Mouse (Mus musculus): ENCODE data around the gene Ntn5. TPM values are rescaled to one million over a fixed set of nuclear protein-coding genes. Genes with fewer than 3 reads are reported as not detected.

Ntn5 gene
- polyA plus RNA-seq, 1 experiment from 2014 or later = 0.18 TPM

GRCm38 (mm10) chr7:45713881-45714520 lies 30.2 kb downstream of the Ntn5 start:
- DNase-seq (ENCODE audit: low spot score) (no peak), ATAC-seq (replicated peaks; ENCODE audit: low FRiP score, low read depth) (no peak)
- H3K4me3 ChIP-seq (replicated peaks; ENCODE audit: low read depth, low read length) = peak overlapping the region; percentile 63
- TF ChIP-seq CTCF (IDR thresholded peaks at IDR 0.05; ENCODE audit: low read depth) = no peak
- WGBS = 69% methylated on average over 6 of the region's 6 CpGs
- peak overlapping the region; percentile 72 for H3K9ac ChIP-seq (ENCODE audit: low read depth, low read length)
- peak overlapping the region; percentile 63 for H3K4me2 ChIP-seq (ENCODE audit: low read length)
- no peaks in the 10 kb centered on the region for H3K9me3 ChIP-seq (replicated peaks; ENCODE audit: low read length)
- no peaks in the 10 kb centered on the region for H3K27me3 ChIP-seq (ENCODE audit: insufficient read depth, low read length)
- H3K36me3 ChIP-seq (ENCODE audit: insufficient read depth, low read length) = peaks cover 38% of the 10 kb centered on the region
- peaks cover 13% of the 10 kb centered on the region for H3K4me1 ChIP-seq (replicated peaks; ENCODE audit: insufficient read depth, low read length)
- peak overlapping the region; percentile 83 for H3K27ac ChIP-seq

- Histone ChIP-seq H3K4me2 (ENCODE audit: low read length) (peak overlapping the region; percentile 63), H3K27me3 (ENCODE audit: insufficient read depth, low read length) (no peaks in the 10 kb centered on the region), H3K4me1 (replicated peaks; ENCODE audit: insufficient read depth, low read length) (peaks cover 20% of the 10 kb centered on the region), H3K9ac (ENCODE audit: low read depth, low read length) (peak overlapping the region; percentile 72), H3K27ac (peak overlapping the region; percentile 83), H3K9me3 (replicated peaks; ENCODE audit: low read length) (no peaks in the 10 kb centered on the region), H3K4me3 (replicated peaks; ENCODE audit: low read depth, low read length) (peak overlapping the region; percentile 63), H3K36me3 (ENCODE audit: insufficient read depth, low read length) (peaks cover 40% of the 10 kb centered on the region)
- TF ChIP-seq CTCF (IDR thresholded peaks at IDR 0.05; ENCODE audit: low read depth) = no peak
- DNase-seq (ENCODE audit: low spot score) (no peak), ATAC-seq (replicated peaks; ENCODE audit: low FRiP score, low read depth) (peak; percentile 56)
- WGBS = 5% methylated on average over 14 of the region's 14 CpGs
These were observed 30.8 kb downstream of the Ntn5 start for GRCm38 (mm10) chr7:45714630-45715089.

DNA sequence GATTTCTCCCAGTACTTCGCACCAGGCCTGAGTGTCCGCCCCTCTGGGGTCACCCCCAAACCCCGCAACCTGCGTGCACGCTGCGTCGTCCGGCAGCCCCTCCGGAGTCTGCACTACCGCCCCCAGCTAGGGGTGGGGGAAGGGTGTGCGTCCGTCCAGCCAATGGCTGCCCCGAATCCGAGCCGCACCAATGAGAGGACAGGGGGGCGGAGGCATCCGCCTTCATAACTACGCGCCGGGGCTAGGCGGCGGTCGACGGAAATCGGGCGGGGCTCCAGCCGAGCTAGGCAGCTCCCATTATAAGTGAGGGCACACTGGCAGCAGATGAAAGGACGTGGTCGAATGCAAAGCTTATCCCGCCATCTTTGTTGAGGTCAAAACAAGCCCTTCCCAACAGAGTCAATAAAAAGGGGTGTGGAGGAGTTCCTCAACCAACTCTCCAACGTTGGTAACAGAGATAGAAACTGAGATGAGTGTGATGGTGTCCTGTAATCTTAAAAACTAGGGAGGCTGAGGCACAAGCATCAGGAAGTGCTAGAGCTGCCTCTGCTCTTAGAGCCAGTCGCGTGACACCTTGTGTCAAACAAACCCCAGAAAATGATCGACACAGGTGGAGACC lies 31.4 kb downstream of the Ntn5 start, which contains the start of gene Rpl18:
Gene Rpl18, plus strand, starts transcription at position 368 of the 619 bp plus-strand sequence.
- H3K4me3 ChIP-seq (replicated peaks; ENCODE audit: low read depth, low read length) = peak within 1 kb of the TSS; percentile 63
- 7% methylated on average over 34 of the region's 34 CpGs for WGBS
- ATAC-seq (replicated peaks; ENCODE audit: low FRiP score, low read depth) (peak; percentile 87), DNase-seq (ENCODE audit: low spot score) (peak; percentile 99)
- H3K27me3 ChIP-seq (ENCODE audit: insufficient read depth, low read length) = no peaks in the 10 kb centered on the region
- H3K36me3 ChIP-seq (ENCODE audit: insufficient read depth, low read length) = peaks cover 39% of the 10 kb centered on the region
- H3K9ac ChIP-seq (ENCODE audit: low read depth, low read length) = peak within 1 kb of the TSS; percentile 72
- peak within 1 kb of the TSS; percentile 83 for H3K27ac ChIP-seq
- no peaks in the 10 kb centered on the region for H3K9me3 ChIP-seq (replicated peaks; ENCODE audit: low read length)
- H3K4me2 ChIP-seq (ENCODE audit: low read length) = peak within 1 kb of the TSS; percentile 70
- TF ChIP-seq CTCF (IDR thresholded peaks at IDR 0.05; ENCODE audit: low read depth) = no peak
- H3K4me1 ChIP-seq (replicated peaks; ENCODE audit: insufficient read depth, low read length) = peaks cover 20% of the 10 kb centered on the region

DNA sequence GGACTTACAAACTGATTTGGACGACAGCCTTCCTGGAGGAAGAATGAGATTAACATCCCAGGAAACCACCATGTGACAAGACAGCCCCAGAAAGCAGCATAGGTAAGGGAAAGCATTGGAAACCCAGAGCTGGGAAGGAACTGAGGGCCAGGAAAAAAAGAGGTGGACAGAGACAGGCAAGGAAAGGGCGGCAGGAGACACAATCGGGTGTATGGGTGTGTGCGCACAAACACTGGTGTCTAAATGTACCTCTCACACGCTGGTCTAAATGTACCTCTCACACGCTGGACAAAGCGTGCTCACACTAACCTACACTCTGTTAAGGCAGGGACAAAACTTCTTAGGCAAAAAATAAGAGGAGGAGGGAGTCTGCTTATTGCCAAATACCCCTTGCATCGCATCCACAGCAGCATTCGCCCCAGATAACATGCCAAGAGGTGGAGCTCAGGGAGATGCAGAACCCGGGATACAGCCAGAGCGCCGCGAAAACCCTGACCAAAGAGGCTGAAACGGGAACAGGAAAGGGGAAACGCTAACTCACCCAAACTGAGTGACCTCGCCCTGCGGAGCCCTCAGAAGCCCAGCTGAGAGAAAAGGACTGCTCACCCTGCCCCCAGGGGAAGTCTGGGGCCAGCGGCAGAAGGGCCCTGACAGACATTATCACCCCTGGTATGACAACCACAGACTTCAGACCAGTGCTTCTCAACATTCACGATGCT lies 32.1 kb downstream of the Ntn5 start:
- Histone ChIP-seq H3K36me3 (ENCODE audit: insufficient read depth, low read length) (peaks cover 37% of the 10 kb centered on the region), H3K27me3 (ENCODE audit: insufficient read depth, low read length) (no peaks in the 10 kb centered on the region), H3K9ac (ENCODE audit: low read depth, low read length) (0 out of 2 replicates have a peak overlapping the region, but pooled peaks have one; percentile 31), H3K4me1 (replicated peaks; ENCODE audit: insufficient read depth, low read length) (peaks cover 20% of the 10 kb centered on the region), H3K27ac (0 out of 2 replicates have a peak overlapping the region, but pooled peaks have one; percentile 50), H3K4me2 (ENCODE audit: low read length) (peak overlapping the region; percentile 70), H3K4me3 (replicated peaks; ENCODE audit: low read depth, low read length) (peak overlapping the region; percentile 63), H3K9me3 (replicated peaks; ENCODE audit: low read length) (no peaks in the 10 kb centered on the region)
- no peak for TF ChIP-seq CTCF (IDR thresholded peaks at IDR 0.05; ENCODE audit: low read depth)
- ATAC-seq (replicated peaks; ENCODE audit: low FRiP score, low read depth) (no peak), DNase-seq (ENCODE audit: low spot score) (no peak)
- WGBS = 83% methylated on average over 19 of the region's 19 CpGs

GRCm38 (mm10) chr7:45716460-45716857 lies 32.6 kb downstream of the Ntn5 start:
- 82% methylated on average over 3 of the region's 3 CpGs for WGBS
- DNase-seq (ENCODE audit: low spot score) = no peak
- ATAC-seq (replicated peaks; ENCODE audit: low FRiP score, low read depth) = no peak
- Histone ChIP-seq H3K9ac (ENCODE audit: low read depth, low read length) (peak overlapping the region; percentile 77; the same call in 1 of the 2 replicates), H3K4me1 (replicated peaks; ENCODE audit: insufficient read depth, low read length) (peaks cover 20% of the 10 kb centered on the region), H3K4me3 (replicated peaks; ENCODE audit: low read depth, low read length) (peak overlapping the region; percentile 88; the same call in 1 of the 2 replicates), H3K27me3 (ENCODE audit: insufficient read depth, low read length) (no peaks in the 10 kb centered on the region), H3K36me3 (ENCODE audit: insufficient read depth, low read length) (peaks cover 35% of the 10 kb centered on the region), H3K4me2 (ENCODE audit: low read length) (peak overlapping the region; percentile 70), H3K9me3 (replicated peaks; ENCODE audit: low read length) (no peaks in the 10 kb centered on the region), H3K27ac (no peak overlapping the region)
- TF ChIP-seq CTCF (IDR thresholded peaks at IDR 0.05; ENCODE audit: low read depth) = no peak

All from kidney, postnatal 0 days (tissue).